Mouse (Mus musculus): ENCODE data around the gene Gpr142. TPM values are rescaled to one million over a fixed set of nuclear protein-coding genes. Genes with fewer than 3 reads are reported as not detected.

The Gpr142 gene
- polyA plus RNA-seq, 1 experiment from 2014 or later, result not detected

Other genes with a start within 250 kb of the Gpr142 start
- 804 and 844 TPM in 2 replicates for gene Rpl38, start 130.4 kb upstream of the Gpr142 start, polyA plus RNA-seq (2015; fragmentation: Nextera tagmentation; extraction: Ambion mirVana)
- 30.0 and 31.0 TPM in 2 replicates for gene Ttyh2, start 123.5 kb upstream of the Gpr142 start, polyA plus RNA-seq (2015; fragmentation: Nextera tagmentation; extraction: Ambion mirVana)
- gene Dnaic2, start 71.5 kb upstream of the Gpr142 start, polyA plus RNA-seq (2015; fragmentation: Nextera tagmentation; extraction: Ambion mirVana), result 1.7 and 1.9 TPM in 2 replicates
- gene Kif19a, start 33.5 kb upstream of the Gpr142 start, polyA plus RNA-seq (2015; fragmentation: Nextera tagmentation; extraction: Ambion mirVana), result 0.47 and 1.0 TPM in 2 replicates
- 14.8 and 21.3 TPM in 2 replicates for gene Btbd17, start 3.0 kb upstream of the Gpr142 start, polyA plus RNA-seq (2015; fragmentation: Nextera tagmentation; extraction: Ambion mirVana)
- 8.8 and 12.0 TPM in 2 replicates for gene Gprc5c, start 52.2 kb downstream of the Gpr142 start, polyA plus RNA-seq (2015; fragmentation: Nextera tagmentation; extraction: Ambion mirVana)
- gene Cd300a, start 91.1 kb downstream of the Gpr142 start, polyA plus RNA-seq (2015; fragmentation: Nextera tagmentation; extraction: Ambion mirVana), result 0.59 and 1.3 TPM in 2 replicates
- gene Cd300lb, start 135.5 kb downstream of the Gpr142 start, polyA plus RNA-seq (2015; fragmentation: Nextera tagmentation; extraction: Ambion mirVana), result 0.05 and 0.28 TPM in 2 replicates
- not detected in 2 replicates for gene Cd300c, start 170.2 kb downstream of the Gpr142 start, polyA plus RNA-seq (2015; fragmentation: Nextera tagmentation; extraction: Ambion mirVana)
- gene Cd300ld, start 191.0 kb downstream of the Gpr142 start, polyA plus RNA-seq (2015; fragmentation: Nextera tagmentation; extraction: Ambion mirVana), result 0.19 TPM in 1 of 2 replicates, not detected in the other
- gene Cd300c2, start 203.0 kb downstream of the Gpr142 start, polyA plus RNA-seq (2015; fragmentation: Nextera tagmentation; extraction: Ambion mirVana), result 2.0 and 2.2 TPM in 2 replicates
- not detected in 2 replicates for gene Cd300ld2, start 217.3 kb downstream of the Gpr142 start, polyA plus RNA-seq (2015; fragmentation: Nextera tagmentation; extraction: Ambion mirVana)
- not detected in 2 replicates for gene Cd300ld4, start 228.1 kb downstream of the Gpr142 start, polyA plus RNA-seq (2015; fragmentation: Nextera tagmentation; extraction: Ambion mirVana)
- gene Cd300ld5, start 238.8 kb downstream of the Gpr142 start, polyA plus RNA-seq (2015; fragmentation: Nextera tagmentation; extraction: Ambion mirVana), result not detected in 2 replicates
- gene Cd300ld3, start 249.5 kb downstream of the Gpr142 start, polyA plus RNA-seq (2015; fragmentation: Nextera tagmentation; extraction: Ambion mirVana), result not detected in 2 replicates